Mouse (Mus musculus) spleen, adult 2 months (tissue): ENCODE data around the gene Crtac1.

Experiments used
- CTCF ChIP-seq: fragments of 200-500 bp; IDR thresholded peaks from 2 replicates; pipeline ENCODE4 v1.5.1; 2011; ENCODE audit warnings: mild to moderate bottlenecking, inconsistent platforms; ENCODE audit not compliant: insufficient read depth, insufficient read length, insufficient replicate concordance; ENCODE audit errors: extremely low read depth
- POLR2A ChIP-seq: fragments of 200-500 bp; IDR thresholded peaks from 2 replicates; pipeline ENCODE4 v1.6.1; 2011; ENCODE audit warnings: low read depth, low read length, inconsistent platforms

DNA sequence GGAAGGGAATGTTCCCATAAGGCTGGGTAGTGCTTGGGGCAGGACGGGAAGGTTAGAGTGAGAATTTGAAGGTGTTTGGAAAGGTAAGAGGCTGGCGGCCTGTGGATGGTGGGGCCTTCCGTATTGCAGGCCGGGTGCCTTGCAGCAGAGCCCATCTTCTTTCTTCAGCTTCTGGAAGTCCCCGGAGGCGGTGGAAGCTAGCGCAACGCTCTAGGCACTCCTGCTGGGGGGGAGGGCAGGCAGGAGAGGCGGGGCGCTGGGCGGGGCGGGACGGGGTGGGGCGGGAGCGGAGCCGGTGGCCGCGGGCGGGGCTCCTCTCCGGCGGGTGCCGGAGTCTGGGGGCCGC is 176.2 kb downstream of the Crtac1 start:
- TF ChIP-seq CTCF (no peak), POLR2A (no peak)
